Mouse (Mus musculus): ENCODE data around the gene Gnao1. TPM values are rescaled to one million over a fixed set of nuclear protein-coding genes. Genes with fewer than 3 reads are reported as not detected.

The Gnao1 gene
- total and polyA plus RNA-seq, 3 experiments = 1.1 to 13.5 (median 3.5) TPM

- dilution Hi-C loops (cut with MboI; ENCODE audit: extremely low pct_ligation_motif_present, extremely low pct_unique_long_range_greater_than_20kb, low sequenced_read_pairs) = no loop called here
- DNase-seq (ENCODE audit: extremely low read depth) = peak; percentile 11
- Histone ChIP-seq H3K36me3 (replicated peaks in 1 of 2; ENCODE audit: control insufficient read depth in 1 of 2, insufficient read depth in 1 of 2, low read length in 1 of 2) (peaks cover 0 to 52% of the 10 kb centered on the region in 2 experiments), H3K4me3 (replicated peaks in 1 of 3; ENCODE audit: low read depth in 2 of 3, low read length in 2 of 3, poor library complexity in 1 of 3) (no peak overlapping the region), H3K9me3 (replicated peaks; ENCODE audit: low read length) (no peaks in the 10 kb centered on the region), H3K9ac (ENCODE audit: insufficient read depth, low read depth) (no peak overlapping the region), H3K27me3 (replicated peaks) (no peaks in the 10 kb centered on the region), H3K27ac (ENCODE audit: insufficient read depth, low read depth) (no peak overlapping the region), H3K79me2 (replicated peaks; ENCODE audit: control insufficient read depth, extremely low read depth, insufficient read depth, poor library complexity, severe bottlenecking) (no peaks in the 10 kb centered on the region), H3K4me1 (ENCODE audit: control insufficient read depth in 1 of 2, insufficient read depth in 2 of 2) (peaks cover 4 to 7% of the 10 kb centered on the region in 2 experiments; a peak in 1 of 4 replicates), H3K4me2 (ENCODE audit: insufficient read depth, low read depth, poor library complexity, severe bottlenecking) (no peak overlapping the region)
- in situ Hi-C loops (cut with MboI; ENCODE audit: low pct_ligation_motif_present, low pct_unique_long_range_greater_than_20kb, low sequenced_read_pairs) = loop anchor here (25.0 kb wide), 1 partner anchor 334 kb away; no protein-coding TSS in a partner anchor
- no peak for TF ChIP-seq BHLHE40 (IDR thresholded peaks at IDR 0.05; ENCODE audit: low read depth, low read length)
- no peak for TF ChIP-seq RCOR1 (conservative IDR thresholded peaks at IDR 0.05; ENCODE audit: low read depth, low read length)
- no peak for TF ChIP-seq USF1 (IDR thresholded peaks at IDR 0.05; ENCODE audit: low read depth, low read length)
- TF ChIP-seq MAZ (IDR thresholded peaks at IDR 0.05; ENCODE audit: low read depth, low read length) = no peak
- TF ChIP-seq MYC (IDR thresholded peaks at IDR 0.05; ENCODE audit: low read depth, low read length) = no peak
- TF ChIP-seq MAX (IDR thresholded peaks at IDR 0.05; ENCODE audit: low read length) = no peak
Observed at GRCm38 (mm10) chr8:93946397-93946796, 136.6 kb downstream of the Gnao1 start.

GRCm38 (mm10) chr8:93950133-93950532 is 140.4 kb downstream of the Gnao1 start:
- no peak for DNase-seq (ENCODE audit: extremely low read depth)
- TF ChIP-seq E2F4 (IDR thresholded peaks at IDR 0.05; ENCODE audit: insufficient replicate concordance, low read depth, low read length) (no peak), MAFK (IDR thresholded peaks at IDR 0.05; ENCODE audit: insufficient replicate concordance, low read length) (no peak), ETS1 (conservative IDR thresholded peaks at IDR 0.05; ENCODE audit: low read depth, low read length) (no peak), CHD1 (IDR thresholded peaks at IDR 0.05; ENCODE audit: low read depth, low read length) (no peak), CHD2 (IDR thresholded peaks at IDR 0.05; ENCODE audit: low read length) (no peak), SMC3 (IDR thresholded peaks at IDR 0.05; ENCODE audit: low read depth, low read length) (no peak), RCOR1 (conservative IDR thresholded peaks at IDR 0.05; ENCODE audit: low read depth, low read length) (no peak)
- H3K79me2 ChIP-seq (replicated peaks; ENCODE audit: control insufficient read depth, extremely low read depth, insufficient read depth, poor library complexity, severe bottlenecking) = no peaks in the 10 kb centered on the region
- no peak overlapping the region for H3K4me2 ChIP-seq (ENCODE audit: insufficient read depth, low read depth, poor library complexity, severe bottlenecking)
- H3K4me3 ChIP-seq (replicated peaks in 1 of 3; ENCODE audit: low read depth in 2 of 3, low read length in 2 of 3, poor library complexity in 1 of 3) = no peak overlapping the region
- no peaks in the 10 kb centered on the region for H3K27me3 ChIP-seq (replicated peaks)
- H3K4me1 ChIP-seq (ENCODE audit: control insufficient read depth in 1 of 2, insufficient read depth in 2 of 2) = peaks cover 0 to 7% of the 10 kb centered on the region in 2 experiments; a peak in 1 of 4 replicates
- no peak overlapping the region for H3K9ac ChIP-seq (ENCODE audit: insufficient read depth, low read depth)
- H3K36me3 ChIP-seq (replicated peaks in 1 of 2; ENCODE audit: control insufficient read depth in 1 of 2, insufficient read depth in 1 of 2, low read length in 1 of 2) = peaks cover 0 to 80% of the 10 kb centered on the region in 2 experiments
- no peaks in the 10 kb centered on the region for H3K9me3 ChIP-seq (replicated peaks; ENCODE audit: low read length)
- H3K27ac ChIP-seq (ENCODE audit: insufficient read depth, low read depth) = no peak overlapping the region
- dilution Hi-C loops (cut with MboI; ENCODE audit: extremely low pct_ligation_motif_present, extremely low pct_unique_long_range_greater_than_20kb, low sequenced_read_pairs) = no loop called here
- in situ Hi-C loops (cut with MboI; ENCODE audit: low pct_ligation_motif_present, low pct_unique_long_range_greater_than_20kb, low sequenced_read_pairs) = no loop called here

- no peak for DNase-seq (ENCODE audit: extremely low read depth)
- no peaks in the 10 kb centered on the region for H3K9me3 ChIP-seq (replicated peaks; ENCODE audit: low read length)
- no peak for TF ChIP-seq TBP (conservative IDR thresholded peaks at IDR 0.05; ENCODE audit: low read depth, low read length)
- TF ChIP-seq RCOR1 (conservative IDR thresholded peaks at IDR 0.05; ENCODE audit: low read depth, low read length) = no peak
- no peak for TF ChIP-seq NRF1 (IDR thresholded peaks at IDR 0.05; ENCODE audit: low read depth, low read length)
- TF ChIP-seq E2F4 (IDR thresholded peaks at IDR 0.05; ENCODE audit: insufficient replicate concordance, low read depth, low read length) = no peak
- TF ChIP-seq ELF1 (IDR thresholded peaks at IDR 0.05; ENCODE audit: low read depth, low read length) = no peak
- no peak for TF ChIP-seq MYC (IDR thresholded peaks at IDR 0.05; ENCODE audit: low read depth, low read length)
- TF ChIP-seq POLR2A (IDR thresholded peaks at IDR 0.05; ENCODE audit: low read depth, low read length) = no peak
- TF ChIP-seq POLR2AphosphoS2 (IDR thresholded peaks at IDR 0.05; ENCODE audit: low read depth, low read length) = no peak
- TF ChIP-seq SMC3 (IDR thresholded peaks at IDR 0.05; ENCODE audit: low read depth, low read length) = no peak
- TF ChIP-seq BHLHE40 (IDR thresholded peaks at IDR 0.05; ENCODE audit: low read depth, low read length) = no peak
- no peak for TF ChIP-seq GABPA (IDR thresholded peaks at IDR 0.05; ENCODE audit: insufficient replicate concordance, low read depth, low read length)
- TF ChIP-seq MXI1 (IDR thresholded peaks at IDR 0.05; ENCODE audit: low read depth, low read length) = no peak
- no peak for TF ChIP-seq RAD21 (IDR thresholded peaks at IDR 0.05; ENCODE audit: low read depth, low read length)
- TF ChIP-seq HCFC1 (IDR thresholded peaks at IDR 0.05; ENCODE audit: low read depth, low read length) = no peak
- TF ChIP-seq PAX5 (IDR thresholded peaks at IDR 0.05; ENCODE audit: low read length) = no peak
- TF ChIP-seq CTCF (conservative IDR thresholded peaks at IDR 0.05 in 1 of 2, IDR thresholded peaks at IDR 0.05 in 1 of 2; ENCODE audit: low read depth in 2 of 2, low read length in 2 of 2) = no peak
- TF ChIP-seq ETS1 (conservative IDR thresholded peaks at IDR 0.05; ENCODE audit: low read depth, low read length) = no peak
- TF ChIP-seq ZNF384 (IDR thresholded peaks at IDR 0.05; ENCODE audit: low read depth, low read length) = no peak
- TF ChIP-seq ZMIZ1 (IDR thresholded peaks at IDR 0.05; ENCODE audit: low read depth, low read length) = no peak
- TF ChIP-seq ZC3H11A (IDR thresholded peaks at IDR 0.05; ENCODE audit: low read depth, low read length) = no peak
- in situ Hi-C loops (cut with MboI; ENCODE audit: low pct_ligation_motif_present, low pct_unique_long_range_greater_than_20kb, low sequenced_read_pairs) = no loop called here
- no peak overlapping the region for H3K27ac ChIP-seq (ENCODE audit: insufficient read depth, low read depth)
- H3K4me3 ChIP-seq (replicated peaks in 1 of 3; ENCODE audit: low read depth in 2 of 3, low read length in 2 of 3, poor library complexity in 1 of 3) = no peak overlapping the region
- H3K4me1 ChIP-seq (ENCODE audit: control insufficient read depth in 1 of 2, insufficient read depth in 2 of 2) = no peaks in the 10 kb centered on the region
- dilution Hi-C loops (cut with MboI; ENCODE audit: extremely low pct_ligation_motif_present, extremely low pct_unique_long_range_greater_than_20kb, low sequenced_read_pairs) = no loop called here
- H3K27me3 ChIP-seq (replicated peaks) = no peaks in the 10 kb centered on the region
- no peaks in the 10 kb centered on the region for H3K79me2 ChIP-seq (replicated peaks; ENCODE audit: control insufficient read depth, extremely low read depth, insufficient read depth, poor library complexity, severe bottlenecking)
- H3K4me2 ChIP-seq (ENCODE audit: insufficient read depth, low read depth, poor library complexity, severe bottlenecking) = no peak overlapping the region
- H3K9ac ChIP-seq (ENCODE audit: insufficient read depth, low read depth) = no peak overlapping the region
- peaks cover 0 to 92% of the 10 kb centered on the region in 2 experiments for H3K36me3 ChIP-seq (replicated peaks in 1 of 2; ENCODE audit: control insufficient read depth in 1 of 2, insufficient read depth in 1 of 2, low read length in 1 of 2)
Observed at GRCm38 (mm10) chr8:93952511-93952910, 142.7 kb downstream of the Gnao1 start.

Data from CH12.LX (cell line).